Mouse (Mus musculus) ES-E14 (cell line): ENCODE data around the gene Ulk2.

Experiments used
- CHD2 ChIP-seq: IDR thresholded peaks from 2 replicates; pipeline ENCODE4 v1.6.1; 2014; ENCODE audit warnings: mild to moderate bottlenecking, low read depth, low read length, inconsistent platforms
- HCFC1 ChIP-seq: IDR thresholded peaks from 2 replicates; pipeline ENCODE4 v1.6.1; 2012; ENCODE audit warnings: low read length, inconsistent platforms, borderline replicate concordance; ENCODE audit not compliant: insufficient read depth
- MAFK ChIP-seq: IDR thresholded peaks from 2 replicates; pipeline ENCODE4 v1.6.1; 2014; ENCODE audit warnings: mild to moderate bottlenecking, low read depth, low read length, inconsistent platforms; ENCODE audit not compliant: insufficient read depth
- ZC3H11A ChIP-seq: IDR thresholded peaks from 2 replicates; pipeline ENCODE4 v1.6.1; 2012; ENCODE audit warnings: low read depth, mild to moderate bottlenecking, inconsistent platforms, low read length, borderline replicate concordance
- ZNF384 ChIP-seq: IDR thresholded peaks from 2 replicates; pipeline ENCODE4 v1.6.1; 2012; ENCODE audit warnings: low read depth, low read length, inconsistent platforms

- no peak for TF ChIP-seq ZNF384
- TF ChIP-seq HCFC1 = no peak
- TF ChIP-seq ZC3H11A = no peak
- no peak for TF ChIP-seq MAFK
- no peak for TF ChIP-seq CHD2
Observed at GRCm38 (mm10) chr11:61851195-61851594, 3.7 kb downstream of the Ulk2 start.
